Mouse (Mus musculus) thymus, adult 2 months (tissue): ENCODE data around the gene Gcgr.

Experiments used
- CTCF ChIP-seq: fragments of 200-500 bp; IDR thresholded peaks from 2 replicates; pipeline ENCODE4 v1.5.1; 2012; ENCODE audit warnings: mild to moderate bottlenecking, control low read depth, low read length, moderate library complexity, borderline replicate concordance; ENCODE audit not compliant: control insufficient read depth, poor library complexity, insufficient read depth; ENCODE audit errors: extremely low read depth
- POLR2A ChIP-seq: fragments of 200-500 bp; IDR thresholded peaks from 2 replicates; pipeline ENCODE4 v1.6.1; 2012; ENCODE audit warnings: mild to moderate bottlenecking, low read length, control low read depth, moderate library complexity; ENCODE audit not compliant: control insufficient read depth, poor library complexity, insufficient read depth; ENCODE audit errors: extremely low read depth

GRCm38 (mm10) chr11:120485251-120485650 lies 45.2 kb upstream of the Gcgr start:
- TF ChIP-seq POLR2A, result no peak
- TF ChIP-seq CTCF, result no peak
